Mouse (Mus musculus): ENCODE data around the gene Ostm1. TPM values are rescaled to one million over a fixed set of nuclear protein-coding genes. Genes with fewer than 3 reads are reported as not detected.

The Ostm1 gene
- polyA plus RNA-seq, 1 experiment from 2014 or later = 11.9 TPM

DNA sequence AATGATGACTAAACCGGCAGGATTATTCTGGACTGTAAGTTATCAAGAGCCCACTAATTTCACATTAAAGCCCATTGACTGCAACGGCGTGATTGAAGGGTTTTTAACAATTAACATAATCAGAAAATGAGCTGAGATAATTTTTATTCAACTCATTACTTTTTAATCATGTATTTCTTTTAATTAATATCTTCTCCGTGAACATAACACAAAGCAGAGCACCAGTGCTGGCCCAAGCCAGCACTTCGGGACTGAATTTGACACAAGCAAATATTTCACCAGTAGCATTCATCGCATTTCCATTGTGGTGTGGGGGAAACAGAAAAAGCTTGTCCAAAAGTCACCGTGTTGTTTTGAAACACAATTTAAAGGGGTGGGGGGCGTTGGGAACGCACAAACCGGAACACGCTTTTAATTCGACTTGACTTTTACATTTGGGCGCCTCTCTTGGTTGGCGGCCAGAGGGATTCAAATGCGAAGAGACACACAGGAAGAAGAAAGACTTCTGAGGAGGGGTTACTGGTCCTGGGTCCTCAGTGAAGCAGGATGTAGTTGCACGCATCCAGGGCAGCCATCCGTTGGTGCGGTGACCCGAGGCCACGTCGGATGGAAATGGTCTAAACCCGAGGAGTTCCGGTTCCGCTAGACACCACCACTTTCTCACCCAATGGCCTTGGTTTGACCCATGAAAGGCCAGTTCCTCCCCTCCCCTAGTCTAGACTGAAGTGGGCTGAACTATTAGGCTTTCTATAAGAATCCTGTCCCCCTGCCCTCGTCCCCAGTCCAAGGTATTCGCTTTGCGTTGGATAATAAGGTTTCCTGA lies 52.9 kb downstream of the Ostm1 start:
- H3K9ac ChIP-seq (replicated peaks; ENCODE audit: low read depth, low read length) = no peak overlapping the region
- no peak overlapping the region for H3K4me3 ChIP-seq (ENCODE audit: low read depth, low read length)
- WGBS = 3% methylated on average over 27 of the region's 27 CpGs

DNA sequence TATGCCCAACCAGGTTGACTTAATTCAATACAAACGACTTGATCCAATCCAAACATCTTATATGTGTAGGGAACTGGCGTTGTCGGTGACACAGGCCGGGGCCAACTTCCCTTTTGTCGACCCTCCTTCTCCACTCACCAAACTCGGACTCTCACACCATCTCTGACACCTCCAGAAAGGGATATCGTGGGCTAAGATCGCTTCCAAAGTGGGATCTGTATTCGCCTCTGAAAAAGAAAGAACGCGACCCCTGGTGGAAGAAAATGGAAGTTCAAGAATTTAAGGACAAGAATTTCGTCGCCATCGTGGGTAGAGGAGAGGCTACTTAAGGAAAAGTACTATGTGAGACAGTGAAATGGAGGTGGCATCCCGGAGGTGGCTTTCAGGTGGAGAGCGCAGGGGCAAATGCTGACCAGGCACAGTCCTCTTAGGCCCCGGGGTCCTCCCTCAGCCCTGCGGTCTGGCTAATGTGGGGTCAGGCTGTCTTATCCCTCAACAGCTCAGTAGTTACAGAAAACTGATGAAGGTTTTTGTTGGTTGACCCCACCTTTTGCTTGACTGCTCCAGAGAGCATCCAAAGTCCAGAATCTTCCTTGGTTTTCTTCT lies 53.7 kb downstream of the Ostm1 start:
- no peak overlapping the region for H3K9ac ChIP-seq (replicated peaks; ENCODE audit: low read depth, low read length)
- no peak overlapping the region for H3K4me3 ChIP-seq (ENCODE audit: low read depth, low read length)
- no peaks in the 10 kb centered on the region for H3K36me3 ChIP-seq (ENCODE audit: control insufficient read depth, insufficient read depth, low read length)
- no peak overlapping the region for H3K27ac ChIP-seq (ENCODE audit: low read length)
- ATAC-seq (ENCODE audit: insufficient number of reproducible peaks, insufficient read depth, low FRiP score, low read depth) = no peak
- no peaks in the 10 kb centered on the region for H3K9me3 ChIP-seq (ENCODE audit: control insufficient read depth, low read depth, low read length)
- 4% methylated on average over 18 of the region's 18 CpGs for WGBS
- peaks cover 8% of the 10 kb centered on the region; the same call in 1 of the 2 replicates for H3K4me1 ChIP-seq (ENCODE audit: control insufficient read depth, insufficient read depth, low read length)
- peaks cover 44% of the 10 kb centered on the region for H3K27me3 ChIP-seq (ENCODE audit: control insufficient read depth, insufficient read depth, low read length)
- peak overlapping the region; percentile 22; the same call in 1 of the 2 replicates for H3K4me2 ChIP-seq (replicated peaks; ENCODE audit: low read depth, low read length)

More for the DNA sequence above, 52.9 kb downstream of the Ostm1 start:
- Histone ChIP-seq H3K36me3 (ENCODE audit: control insufficient read depth, insufficient read depth, low read length) (no peaks in the 10 kb centered on the region), H3K4me1 (ENCODE audit: control insufficient read depth, insufficient read depth, low read length) (peaks cover 8% of the 10 kb centered on the region; the same call in 1 of the 2 replicates), H3K4me2 (replicated peaks; ENCODE audit: low read depth, low read length) (peak overlapping the region; percentile 22), H3K9me3 (ENCODE audit: control insufficient read depth, low read depth, low read length) (no peaks in the 10 kb centered on the region), H3K27ac (ENCODE audit: low read length) (no peak overlapping the region), H3K27me3 (ENCODE audit: control insufficient read depth, insufficient read depth, low read length) (peaks cover 48% of the 10 kb centered on the region)
- ATAC-seq (ENCODE audit: insufficient number of reproducible peaks, insufficient read depth, low FRiP score, low read depth) = no peak

DNA sequence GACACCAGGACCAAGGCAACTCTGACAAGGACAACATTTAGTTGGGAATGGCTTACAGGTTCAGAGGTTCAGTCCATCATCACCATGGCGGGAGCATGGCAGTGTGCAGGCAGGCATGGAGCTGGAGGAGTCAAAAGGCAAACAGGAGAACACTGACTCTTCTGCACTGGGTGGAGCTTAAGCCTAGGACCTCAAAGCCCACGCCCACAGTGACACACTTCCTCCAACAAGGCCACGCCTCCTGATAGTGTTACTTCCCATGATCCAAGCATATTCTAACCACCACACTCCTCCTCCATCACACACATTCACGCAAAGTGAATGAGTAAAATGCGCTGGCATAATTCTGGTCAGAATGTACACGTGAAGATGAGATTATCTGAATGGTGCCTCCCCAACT lies 56.2 kb downstream of the Ostm1 start:
- Histone ChIP-seq H3K27me3 (ENCODE audit: control insufficient read depth, insufficient read depth, low read length) (peaks cover 24% of the 10 kb centered on the region), H3K4me2 (replicated peaks; ENCODE audit: low read depth, low read length) (no peak overlapping the region), H3K4me3 (ENCODE audit: low read depth, low read length) (no peak overlapping the region), H3K9me3 (ENCODE audit: control insufficient read depth, low read depth, low read length) (no peaks in the 10 kb centered on the region), H3K36me3 (ENCODE audit: control insufficient read depth, insufficient read depth, low read length) (no peaks in the 10 kb centered on the region), H3K27ac (ENCODE audit: low read length) (no peak overlapping the region), H3K4me1 (ENCODE audit: control insufficient read depth, insufficient read depth, low read length) (peaks cover 3% of the 10 kb centered on the region; the same call in 1 of the 2 replicates), H3K9ac (replicated peaks; ENCODE audit: low read depth, low read length) (no peak overlapping the region)
- no peak for ATAC-seq (ENCODE audit: insufficient number of reproducible peaks, insufficient read depth, low FRiP score, low read depth)
- 80% methylated on average over 6 of the region's 6 CpGs for WGBS

DNA sequence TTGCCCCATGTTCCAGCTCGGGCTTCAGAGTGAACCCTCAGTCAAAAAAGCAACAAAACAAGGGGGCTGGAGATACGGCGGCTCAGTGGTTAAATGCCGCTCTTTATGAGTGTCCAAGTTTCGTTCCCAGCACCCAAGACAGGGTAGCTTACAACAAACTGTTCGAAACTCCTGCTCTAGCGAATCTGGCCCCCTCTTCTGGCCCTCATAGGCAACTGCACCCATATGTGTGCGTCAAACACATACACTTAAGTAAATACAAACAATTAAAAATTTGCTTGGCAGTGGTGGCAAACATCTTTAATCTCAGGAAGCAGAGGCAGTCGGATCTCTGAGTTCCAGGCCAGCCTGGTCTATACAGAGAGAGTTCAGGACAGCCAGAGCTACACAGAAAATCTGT lies 60.0 kb downstream of the Ostm1 start:
- H3K27me3 ChIP-seq (ENCODE audit: control insufficient read depth, insufficient read depth, low read length) = no peaks in the 10 kb centered on the region
- H3K9ac ChIP-seq (replicated peaks; ENCODE audit: low read depth, low read length) = no peak overlapping the region
- no peak overlapping the region for H3K27ac ChIP-seq (ENCODE audit: low read length)
- no peak overlapping the region for H3K4me3 ChIP-seq (ENCODE audit: low read depth, low read length)
- H3K9me3 ChIP-seq (ENCODE audit: control insufficient read depth, low read depth, low read length) = no peaks in the 10 kb centered on the region
- no peak for ATAC-seq (ENCODE audit: insufficient number of reproducible peaks, insufficient read depth, low FRiP score, low read depth)
- no peaks in the 10 kb centered on the region for H3K4me1 ChIP-seq (ENCODE audit: control insufficient read depth, insufficient read depth, low read length)
- H3K36me3 ChIP-seq (ENCODE audit: control insufficient read depth, insufficient read depth, low read length) = no peaks in the 10 kb centered on the region
- WGBS = 84% methylated on average over 9 of the region's 9 CpGs
- H3K4me2 ChIP-seq (replicated peaks; ENCODE audit: low read depth, low read length) = no peak overlapping the region

DNA sequence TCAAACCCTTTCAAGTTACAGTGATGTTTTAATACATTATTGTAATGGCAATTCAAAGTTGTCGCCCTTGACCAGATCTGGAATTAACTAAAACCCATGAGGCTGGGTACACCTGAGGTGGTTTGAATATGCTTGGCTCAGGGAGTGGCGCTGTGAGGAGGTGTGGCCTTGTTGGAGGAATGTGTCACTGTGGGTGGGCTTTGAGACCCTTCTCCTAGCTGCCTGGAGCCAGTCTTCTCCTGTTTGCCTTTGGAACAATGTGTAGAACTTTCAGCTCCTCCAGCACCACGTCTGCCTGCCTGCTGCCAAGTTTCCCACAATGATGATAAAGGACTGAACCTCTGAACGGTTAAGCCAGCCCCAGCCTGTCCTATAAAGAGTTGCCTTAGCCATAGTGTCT lies 62.7 kb downstream of the Ostm1 start:
- no peak overlapping the region for H3K27ac ChIP-seq (ENCODE audit: low read length)
- H3K36me3 ChIP-seq (ENCODE audit: control insufficient read depth, insufficient read depth, low read length) = no peaks in the 10 kb centered on the region
- 37% methylated on average over 4 of the region's 4 CpGs for WGBS
- no peaks in the 10 kb centered on the region for H3K9me3 ChIP-seq (ENCODE audit: control insufficient read depth, low read depth, low read length)
- H3K9ac ChIP-seq (replicated peaks; ENCODE audit: low read depth, low read length) = no peak overlapping the region
- H3K4me1 ChIP-seq (ENCODE audit: control insufficient read depth, insufficient read depth, low read length) = no peaks in the 10 kb centered on the region
- ATAC-seq (ENCODE audit: insufficient number of reproducible peaks, insufficient read depth, low FRiP score, low read depth) = no peak
- H3K4me2 ChIP-seq (replicated peaks; ENCODE audit: low read depth, low read length) = no peak overlapping the region
- no peak overlapping the region for H3K4me3 ChIP-seq (ENCODE audit: low read depth, low read length)
- no peaks in the 10 kb centered on the region for H3K27me3 ChIP-seq (ENCODE audit: control insufficient read depth, insufficient read depth, low read length)

DNA sequence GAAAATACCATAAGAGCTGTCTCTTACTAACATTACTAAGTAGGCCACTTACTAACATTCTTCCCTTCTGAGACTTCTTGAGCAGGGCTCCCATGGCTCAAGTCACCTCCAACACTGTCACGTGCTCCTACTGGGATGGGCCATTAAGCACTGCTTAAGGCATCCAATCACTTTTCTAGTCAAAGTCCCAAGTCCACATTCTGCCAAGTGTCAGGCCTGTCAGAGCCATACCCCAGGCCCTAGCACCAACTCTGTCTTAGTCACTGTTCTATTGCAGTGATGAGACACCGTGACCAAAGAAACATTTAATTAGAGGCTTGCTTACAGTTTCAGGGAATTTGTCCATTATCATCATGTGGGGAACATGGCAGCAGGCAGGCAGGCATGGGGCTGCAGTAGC lies 78.3 kb downstream of the Ostm1 start:
- Histone ChIP-seq H3K27ac (ENCODE audit: low read length) (no peak overlapping the region), H3K4me3 (ENCODE audit: low read depth, low read length) (no peak overlapping the region), H3K4me1 (ENCODE audit: control insufficient read depth, insufficient read depth, low read length) (no peaks in the 10 kb centered on the region), H3K27me3 (ENCODE audit: control insufficient read depth, insufficient read depth, low read length) (no peaks in the 10 kb centered on the region), H3K4me2 (replicated peaks; ENCODE audit: low read depth, low read length) (no peak overlapping the region), H3K9me3 (ENCODE audit: control insufficient read depth, low read depth, low read length) (no peaks in the 10 kb centered on the region), H3K36me3 (ENCODE audit: control insufficient read depth, insufficient read depth, low read length) (no peaks in the 10 kb centered on the region), H3K9ac (replicated peaks; ENCODE audit: low read depth, low read length) (no peak overlapping the region)
- 86% methylated on average over 2 of the region's 2 CpGs for WGBS
- no peak for ATAC-seq (ENCODE audit: insufficient number of reproducible peaks, insufficient read depth, low FRiP score, low read depth)

DNA sequence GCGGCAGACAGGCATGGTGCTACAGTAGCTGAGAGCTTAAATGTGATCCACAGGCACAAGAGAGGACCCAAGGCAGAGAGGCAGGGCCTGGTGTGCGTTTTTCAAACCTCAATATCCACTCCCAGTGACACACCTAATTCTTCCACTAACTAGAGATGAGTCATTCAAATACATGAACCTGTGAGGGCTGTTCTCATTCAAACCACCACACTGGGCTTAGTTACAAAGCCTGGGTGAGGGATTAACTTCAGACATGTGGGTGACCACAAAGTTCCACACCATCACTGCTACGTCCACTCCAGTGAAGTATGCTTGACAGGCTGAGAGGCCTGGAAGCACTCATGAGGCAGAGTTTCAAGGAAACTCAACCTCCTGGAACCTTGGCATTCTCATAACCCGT lies 86.3 kb downstream of the Ostm1 start:
- H3K4me1 ChIP-seq (ENCODE audit: control insufficient read depth, insufficient read depth, low read length) = no peaks in the 10 kb centered on the region
- no peak overlapping the region for H3K4me3 ChIP-seq (ENCODE audit: low read depth, low read length)
- no peaks in the 10 kb centered on the region for H3K9me3 ChIP-seq (ENCODE audit: control insufficient read depth, low read depth, low read length)
- H3K27ac ChIP-seq (ENCODE audit: low read length) = no peak overlapping the region
- no peak overlapping the region for H3K4me2 ChIP-seq (replicated peaks; ENCODE audit: low read depth, low read length)
- no peak overlapping the region for H3K9ac ChIP-seq (replicated peaks; ENCODE audit: low read depth, low read length)
- H3K36me3 ChIP-seq (ENCODE audit: control insufficient read depth, insufficient read depth, low read length) = no peaks in the 10 kb centered on the region
- ATAC-seq (ENCODE audit: insufficient number of reproducible peaks, insufficient read depth, low FRiP score, low read depth) = no peak
- H3K27me3 ChIP-seq (ENCODE audit: control insufficient read depth, insufficient read depth, low read length) = no peaks in the 10 kb centered on the region
- WGBS = 88% methylated on average over 4 of the region's 4 CpGs

DNA sequence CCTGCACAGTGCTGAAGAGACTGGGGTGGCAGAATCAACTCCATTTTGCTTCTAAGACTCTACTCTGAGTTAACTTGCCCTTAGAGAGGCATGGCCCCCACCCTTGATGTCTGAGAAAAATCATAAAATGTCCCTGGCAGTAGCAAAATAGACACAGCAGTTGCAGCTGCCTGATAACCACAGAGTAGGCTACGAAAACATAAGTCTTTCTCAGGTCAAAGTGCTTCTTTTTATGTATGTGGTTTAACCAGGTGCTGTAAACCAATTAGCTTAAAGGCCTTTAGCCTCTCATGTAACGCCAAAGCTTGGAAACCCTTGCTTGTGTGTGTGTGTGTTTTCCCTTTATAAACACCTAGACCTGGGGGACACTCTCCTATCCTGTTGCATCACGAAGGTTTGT lies 89.2 kb downstream of the Ostm1 start:
- 73% methylated on average over 3 of the region's 3 CpGs for WGBS
- no peak for ATAC-seq (ENCODE audit: insufficient number of reproducible peaks, insufficient read depth, low FRiP score, low read depth)
- Histone ChIP-seq H3K4me1 (ENCODE audit: control insufficient read depth, insufficient read depth, low read length) (no peaks in the 10 kb centered on the region), H3K27me3 (ENCODE audit: control insufficient read depth, insufficient read depth, low read length) (no peaks in the 10 kb centered on the region), H3K36me3 (ENCODE audit: control insufficient read depth, insufficient read depth, low read length) (no peaks in the 10 kb centered on the region), H3K9me3 (ENCODE audit: control insufficient read depth, low read depth, low read length) (no peaks in the 10 kb centered on the region), H3K4me2 (replicated peaks; ENCODE audit: low read depth, low read length) (no peak overlapping the region), H3K9ac (replicated peaks; ENCODE audit: low read depth, low read length) (no peak overlapping the region), H3K4me3 (ENCODE audit: low read depth, low read length) (no peak overlapping the region), H3K27ac (ENCODE audit: low read length) (no peak overlapping the region)
